Mouse (Mus musculus): ENCODE measurements around the gene Dnmbp.

Gene Dnmbp

DNA sequence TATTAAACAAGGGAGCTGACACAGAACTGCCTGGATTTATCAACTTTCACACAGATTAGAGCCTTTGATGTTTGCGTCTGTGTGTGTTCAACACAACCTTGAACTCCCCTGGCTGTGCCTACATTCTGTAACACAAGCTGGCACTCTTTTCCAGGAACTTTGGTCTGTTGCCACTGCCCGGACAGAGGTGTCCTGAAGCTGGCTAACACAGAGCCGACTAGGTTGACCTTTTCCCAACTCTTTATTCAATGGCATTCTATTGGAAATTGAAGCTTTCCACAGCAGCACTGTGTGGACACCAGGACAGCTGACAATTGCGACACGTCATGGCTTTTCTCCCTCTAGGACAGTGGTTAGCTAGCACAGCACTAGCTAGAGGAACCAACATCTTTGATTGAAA, 142.8 kb downstream of the Dnmbp start:
- DNase-seq (ENCODE audit: low spot score): no peak

All from urinary bladder, postnatal 14 days (tissue).